Mouse (Mus musculus): ENCODE measurements around the gene D930007J09Rik. TPM values are rescaled to one million over a fixed set of nuclear protein-coding genes. Genes with fewer than 3 reads are reported as not detected.

Gene D930007J09Rik
- not detected in 2 replicates for polyA plus RNA-seq (2015; fragmentation: Nextera tagmentation; extraction: Ambion mirVana)

DNA sequence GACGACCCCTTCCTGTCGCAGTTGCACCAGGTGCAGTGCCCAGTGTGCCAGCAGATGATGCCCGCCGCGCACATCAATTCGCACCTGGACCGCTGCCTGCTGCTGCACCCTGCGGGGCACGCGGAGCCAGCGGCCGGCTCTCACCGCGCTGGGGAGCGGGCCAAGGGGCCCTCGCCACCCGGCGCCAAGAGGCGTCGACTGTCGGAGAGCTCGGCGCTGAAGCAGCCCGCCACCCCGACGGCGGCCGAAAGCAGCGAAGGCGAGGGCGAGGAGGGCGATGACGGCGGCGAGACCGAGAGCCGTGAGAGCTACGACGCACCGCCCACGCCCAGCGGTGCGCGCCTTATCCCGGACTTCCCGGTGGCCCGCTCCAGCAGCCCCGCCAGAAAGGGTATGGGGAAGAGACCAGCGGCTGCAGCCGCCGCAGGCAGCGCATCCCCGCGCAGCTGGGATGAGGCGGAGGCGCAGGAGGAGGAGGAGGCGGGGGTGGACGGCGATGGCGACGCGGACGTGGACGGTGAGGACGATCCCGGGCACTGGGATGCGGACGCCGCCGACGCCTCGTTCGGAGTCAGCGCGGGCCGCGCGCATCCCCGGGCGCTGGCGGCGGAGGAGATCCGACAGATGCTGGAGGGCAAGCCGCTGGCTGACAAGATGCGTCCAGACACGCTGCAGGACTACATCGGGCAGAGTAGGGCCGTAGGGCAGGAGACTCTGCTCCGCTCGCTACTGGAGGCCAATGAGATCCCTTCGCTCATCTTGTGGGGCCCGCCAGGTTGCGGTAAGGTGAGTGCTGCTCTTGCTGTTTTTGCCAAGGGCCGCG lies at the start of gene D930007J09Rik:
D930007J09Rik (minus strand) TSS at position 591 of the 823 bp plus-strand sequence.

DNA sequence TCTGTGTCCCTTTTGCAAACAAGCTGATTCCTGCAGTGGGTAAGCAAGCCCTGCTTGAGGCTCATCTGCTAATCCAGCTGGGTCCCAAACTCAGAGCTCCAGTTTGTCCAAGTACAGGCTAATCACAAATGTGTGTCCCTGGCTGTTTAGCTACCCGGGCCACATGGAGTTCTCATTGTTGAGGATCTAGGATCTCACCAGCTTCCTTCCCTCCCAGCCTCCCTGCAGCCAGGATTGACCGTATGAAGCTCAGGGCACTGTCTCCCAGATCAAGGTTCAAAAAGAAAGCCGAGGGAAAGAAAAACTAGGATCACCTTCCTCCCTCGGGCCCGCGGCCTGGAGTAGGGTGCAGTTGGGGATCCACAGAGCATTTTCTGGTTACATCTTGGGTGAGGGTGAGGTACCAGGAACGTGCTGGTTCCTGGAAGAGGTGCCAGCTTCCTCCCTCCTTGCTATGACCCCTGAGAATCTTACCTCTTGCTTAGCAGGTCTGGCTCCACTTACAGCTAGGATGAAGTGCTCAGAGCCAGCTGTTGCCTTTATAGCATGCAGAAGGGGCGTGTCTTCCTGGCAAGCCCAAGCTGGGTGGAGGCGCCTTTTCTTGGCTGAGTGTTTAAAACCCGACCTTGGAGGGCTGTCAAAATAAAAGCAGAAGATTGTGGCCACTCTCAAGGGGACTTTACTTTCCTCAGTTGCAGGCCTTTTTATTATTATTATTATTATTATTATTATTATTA lies 48.2 kb upstream of the D930007J09Rik start, which contains the start of gene Serpinb1a:
Serpinb1a (minus strand) TSS at position 518 of the 737 bp plus-strand sequence.

GRCm38 (mm10) chr13:32801693-32802221 lies 892 bp downstream of the D930007J09Rik start, which contains the start of gene Wrnip1:
TSS of gene Wrnip1 (plus strand) at chr13:32802038.

DNA sequence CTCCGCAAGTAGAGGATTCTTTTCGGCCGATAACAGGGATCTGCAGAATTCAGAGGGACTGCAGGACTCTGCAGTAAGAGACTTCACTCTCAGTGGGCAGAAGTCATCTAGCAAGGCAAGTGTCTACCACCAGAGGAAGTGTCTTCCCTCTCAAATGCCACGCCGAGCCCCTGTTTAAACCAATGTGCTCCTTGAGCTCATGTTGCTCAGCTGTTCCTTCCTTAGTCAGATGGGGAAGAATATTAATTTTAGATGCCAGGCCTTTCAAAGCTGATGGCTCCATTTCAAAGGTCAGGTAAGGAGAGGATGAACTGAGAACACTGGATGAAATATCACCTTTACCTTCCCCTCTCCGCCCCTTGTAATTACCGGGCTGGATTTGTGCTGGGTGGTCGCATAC lies 18.8 kb downstream of the D930007J09Rik start, which contains the start of gene Mylk4:
Mylk4 (minus strand) TSS at position 139 of the 400 bp plus-strand sequence.

Other genes starting within 250 kb of the D930007J09Rik start
- gene Mylk4, start 18.9 kb downstream of the D930007J09Rik start, polyA plus RNA-seq (2015; fragmentation: Nextera tagmentation; extraction: Ambion mirVana) = 0.08 and 0.11 TPM in 2 replicates
- 39.9 and 40.7 TPM in 2 replicates for gene Wrnip1, start 811 bp downstream of the D930007J09Rik start, polyA plus RNA-seq (2015; fragmentation: Nextera tagmentation; extraction: Ambion mirVana)
- gene Serpinb1a, start 48.3 kb upstream of the D930007J09Rik start, polyA plus RNA-seq (2015; fragmentation: Nextera tagmentation; extraction: Ambion mirVana) = 3.4 and 7.4 TPM in 2 replicates
- 0.15 TPM in 1 of 2 replicates, not detected in the other for gene Serpinb1c, start 95.4 kb upstream of the D930007J09Rik start, polyA plus RNA-seq (2015; fragmentation: Nextera tagmentation; extraction: Ambion mirVana)
- 2.9 and 3.2 TPM in 2 replicates for gene Serpinb6b, start 162.4 kb upstream of the D930007J09Rik start, polyA plus RNA-seq (2015; fragmentation: Nextera tagmentation; extraction: Ambion mirVana)
- gene Serpinb9, start 200.4 kb upstream of the D930007J09Rik start, polyA plus RNA-seq (2015; fragmentation: Nextera tagmentation; extraction: Ambion mirVana) = 4.3 and 5.6 TPM in 2 replicates
- gene Serpinb9b, start 224.6 kb upstream of the D930007J09Rik start, polyA plus RNA-seq (2015; fragmentation: Nextera tagmentation; extraction: Ambion mirVana) = 0.24 and 0.43 TPM in 2 replicates

Measured in neural tube, postnatal 0 days (tissue).